Mouse (Mus musculus) telencephalon, adult 2 months (tissue): Measurements from ENCODE around the gene Nrxn3.
A peak's percentile ranks its signal among the peaks of the same experiment; 100 is the strongest.

Experiments used
- DNase-seq: peaks from one replicate; pipeline ENCODE4 v3.0.0-alpha.2; 2011; ENCODE audit warnings: low read depth, low spot score

The Nrxn3 gene

GRCm38 (mm10) chr12:90268111-90268510 is 1545.4 kb downstream of the Nrxn3 start:
- no peak for DNase-seq

GRCm38 (mm10) chr12:90270763-90271379 is 1548.2 kb downstream of the Nrxn3 start:
- no peak for DNase-seq

- DNase-seq, result peak; percentile 16
These were observed 1552.1 kb downstream of the Nrxn3 start for GRCm38 (mm10) chr12:90274621-90275236.

GRCm38 (mm10) chr12:90281236-90281635 is 1558.6 kb downstream of the Nrxn3 start:
- DNase-seq, result peak; percentile 12

GRCm38 (mm10) chr12:90283022-90283421 is 1560.3 kb downstream of the Nrxn3 start:
- DNase-seq, result no peak

- no peak for DNase-seq
These were observed 1580.0 kb downstream of the Nrxn3 start for GRCm38 (mm10) chr12:90302671-90303070.

GRCm38 (mm10) chr12:90331806-90332205 is 1609.1 kb downstream of the Nrxn3 start:
- DNase-seq, result no peak

- no peak for DNase-seq
These were observed 1609.8 kb downstream of the Nrxn3 start for GRCm38 (mm10) chr12:90332459-90332858.

- no peak for DNase-seq
These were observed 1615.0 kb downstream of the Nrxn3 start for GRCm38 (mm10) chr12:90337496-90338228.

- DNase-seq, result no peak
These were observed 1615.5 kb downstream of the Nrxn3 start for GRCm38 (mm10) chr12:90338229-90338557.
